In genomic region chr2:11500666-11501065, GRCm38 (mm10) we compare ENCODE assay signal across 8 mouse cellular contexts. TPM values are rescaled to one million over a fixed set of nuclear protein-coding genes. Genes with fewer than 3 reads are reported as not detected.
DNase-seq lines count a peak whose midpoint lies in the region; ATAC-seq and TF ChIP-seq lines count a peak whose summit lies in the region.

No protein-coding gene starts in this region.

- ATAC-seq in midbrain, embryonic 16.5 days, result peak; percentile 4

- peaks cover 23% of the 10 kb centered on the region; the same call in 1 of the 2 replicates for H3K36me3 ChIP-seq in heart, embryonic 10.5 days
- H3K36me3 ChIP-seq in midbrain, embryonic 16.5 days (ENCODE audit: control insufficient read depth, insufficient read depth, low read length), result no peaks in the 10 kb centered on the region

- H3K27ac ChIP-seq in left cerebral cortex, adult 2 months, result peak overlapping the region; percentile 95
- peak overlapping the region; percentile 14; the same call in 1 of the 2 replicates for H3K27ac ChIP-seq in bone marrow macrophage, adult 2 months (ENCODE audit: insufficient read depth, low read depth, low read length)
- peak overlapping the region; percentile 95 for H3K27ac ChIP-seq in heart, embryonic 10.5 days
- peak overlapping the region; percentile 95 for H3K27ac ChIP-seq in midbrain, embryonic 16.5 days (ENCODE audit: low read length)

- peak overlapping the region; percentile 86 for H3K9ac ChIP-seq in midbrain, embryonic 16.5 days (ENCODE audit: low read depth, low read length)

- H3K27me3 ChIP-seq in heart, embryonic 10.5 days (ENCODE audit: insufficient read depth, poor library complexity, severe bottlenecking), result no peaks in the 10 kb centered on the region
- peaks cover 8% of the 10 kb centered on the region; the same call in 1 of the 2 replicates for H3K27me3 ChIP-seq in midbrain, embryonic 16.5 days (ENCODE audit: control insufficient read depth, insufficient read depth, low read depth, low read length)

- 7% methylated on average over 8 of the region's 8 CpGs for WGBS in heart, embryonic 10.5 days
- 4% methylated on average over 8 of the region's 8 CpGs for WGBS in midbrain, embryonic 16.5 days

- peak overlapping the region; percentile 98 for H3K4me2 ChIP-seq in midbrain, embryonic 16.5 days (ENCODE audit: low read length)

- TF ChIP-seq POLR2A in bone marrow macrophage, adult 2 months (IDR thresholded peaks at IDR 0.05; ENCODE audit: borderline replicate concordance, low read depth, low read length), result no peak

- peak overlapping the region; percentile 73 for H3K4me3 ChIP-seq in left cerebral cortex, adult 2 months
- peak overlapping the region; percentile 77 for H3K4me3 ChIP-seq in bone marrow macrophage, adult 2 months (ENCODE audit: insufficient read depth, low read length)
- H3K4me3 ChIP-seq in heart, embryonic 10.5 days, result peak overlapping the region; percentile 84
- peak overlapping the region; percentile 66 for H3K4me3 ChIP-seq in midbrain, embryonic 16.5 days (ENCODE audit: low read depth, low read length)

- no peaks in the 10 kb centered on the region for H3K9me3 ChIP-seq in heart, embryonic 10.5 days
- H3K9me3 ChIP-seq in midbrain, embryonic 16.5 days (replicated peaks; ENCODE audit: control insufficient read depth, low read length, poor library complexity, severe bottlenecking), result no peaks in the 10 kb centered on the region

- H3K4me1 ChIP-seq in bone marrow macrophage, adult 2 months (ENCODE audit: control insufficient read depth, insufficient read depth, low read length), result peaks cover 26% of the 10 kb centered on the region
- peaks cover 34% of the 10 kb centered on the region for H3K4me1 ChIP-seq in heart, embryonic 10.5 days
- peaks cover 20% of the 10 kb centered on the region for H3K4me1 ChIP-seq in midbrain, embryonic 16.5 days (ENCODE audit: control insufficient read depth, insufficient read depth, low read length)

- TF ChIP-seq CTCF in left cerebral cortex, adult 2 months (IDR thresholded peaks at IDR 0.05), result no peak
- 0 out of 2 replicates have a peak, but pooled peaks have one; percentile 21 for TF ChIP-seq CTCF in bone marrow macrophage, adult 2 months (IDR thresholded peaks at IDR 0.05; ENCODE audit: low read depth, low read length)

- intact Hi-C loops in left cerebral cortex, adult 2 months (cut with DNase I), result no loop called here
- intact Hi-C loops in left cerebral cortex, postnatal 4 days (cut with DNase I), result no loop called here
- intact Hi-C loops in left cerebral cortex, postnatal 10 days (cut with DNase I), result loop anchor here (2.0 to 5.0 kb wide), 2 partner anchors 37 to 170 kb away; no protein-coding TSS in a partner anchor

- DNase-seq in left cerebral cortex, adult 2 months (ENCODE audit: extremely low spot score in 1 of 2, low spot score in 2 of 2), result peak in 1 of 2 experiments; percentile 18
- no peak for DNase-seq in left cerebral cortex, postnatal 4 days
- DNase-seq in heart, embryonic 10.5 days (ENCODE audit: low spot score), result no peak
- peak; percentile 11 to 14 for DNase-seq in kidney, postnatal 36 days
- no peak for DNase-seq in yolk sac, embryonic 10.5 days (ENCODE audit: low spot score)
- DNase-seq in left cerebral cortex, postnatal 10 days (ENCODE audit: extremely low spot score in 1 of 2, low spot score in 2 of 2), result no peak

RNA-seq across cellular contexts. Expression of gene Pfkfb3, which starts 53.2 kb away (rescaled TPM):
- total RNA-seq in left cerebral cortex, adult 2 months (2021), result 10 to 100 TPM; 33.8 to 47.2 TPM
- total RNA-seq in left cerebral cortex, postnatal 4 days (2021), result 10 to 100 TPM; 55.3 to 57.4 TPM
- polyA plus RNA-seq in bone marrow macrophage, adult 2 months (2012; ENCODE audit: insufficient read depth, insufficient read length, missing spikeins), result 39.6 and 41.8 TPM in 2 replicates
- polyA plus RNA-seq in heart, embryonic 10.5 days (2016; fragmentation: Nextera tagmentation; extraction: Ambion mirVana), result 12.7 and 20.5 TPM in 2 replicates
- polyA plus RNA-seq in midbrain, embryonic 16.5 days (2015; fragmentation: Nextera tagmentation; extraction: Ambion mirVana), result 34.2 and 35.4 TPM in 2 replicates
- total RNA-seq in left cerebral cortex, postnatal 10 days (2021), result 10 to 100 TPM; 23.5 to 29.7 TPM

Comparison
In these comparisons a context has a peak if more than half of its experiments do, and no peak if none do; other contexts are left out.
1. DNase-seq: peak in kidney, postnatal 36 days (2 of 2); none in left cerebral cortex, postnatal 4 days (single experiment), heart, embryonic 10.5 days (single experiment), yolk sac, embryonic 10.5 days (single experiment) and left cerebral cortex, postnatal 10 days (0 of 2).
2. H3K27ac ChIP-seq: peak in every context shown above with its lines; median percentile 95 in left cerebral cortex, adult 2 months; 95 in heart, embryonic 10.5 days; 95 in midbrain, embryonic 16.5 days; 14 in bone marrow macrophage, adult 2 months.
3. Peak in every context shown above with its lines, with median percentiles within 50 percentile points of each other: H3K4me3 ChIP-seq.